Mouse (Mus musculus): ENCODE measurements around the gene Arhgap20.

- TF ChIP-seq CTCF (IDR thresholded peaks at IDR 0.05; ENCODE audit: control insufficient read depth, insufficient read depth, low read length) (no peak), POLR2A (IDR thresholded peaks at IDR 0.05; ENCODE audit: borderline replicate concordance, control insufficient read depth, low read depth, low read length) (no peak)
These were observed 15.0 kb upstream of the Arhgap20 start for GRCm38 (mm10) chr9:51750144-51750543.

All from bone marrow, adult 2 months (tissue).